Mouse (Mus musculus) limb, embryonic 12.5 days (tissue): ENCODE measurements around the gene Srrt. TPM values are rescaled to one million over a fixed set of nuclear protein-coding genes. Genes with fewer than 3 reads are reported as not detected.
A peak's percentile ranks its signal among the peaks of the same experiment; 100 is the strongest.

Experiments used
- ATAC-seq: fragments of 200-750 bp; cut with Nextera tagmentation; 2 replicates; pipeline ENCODE4 v1.8.0; 2017; ENCODE audit warnings: low read depth, moderate TSS enrichment; ENCODE audit not compliant: insufficient number of reproducible peaks, insufficient read depth, low FRiP score, low TSS enrichment
- H3K27ac ChIP-seq: fragments of 300-500 bp; sonication (generic); 2 replicates; pipeline ENCODE4 v1.5.1; 2016; ENCODE audit warnings: mild to moderate bottlenecking, moderate library complexity
- H3K27me3 ChIP-seq: fragments of 300-500 bp; sonication (generic); 2 replicates; pipeline ENCODE4 v1.6.1; 2016; ENCODE audit warnings: mild to moderate bottlenecking, moderate library complexity
- H3K36me3 ChIP-seq: fragments of 300-500 bp; sonication (generic); 2 replicates; pipeline ENCODE4 v1.6.1; 2016; ENCODE audit warnings: mild to moderate bottlenecking, moderate library complexity
- H3K4me1 ChIP-seq: fragments of 300-500 bp; sonication (generic); replicated peaks from 2 replicates; pipeline ENCODE4 v1.6.1; 2016
- H3K4me2 ChIP-seq: fragments of 300-500 bp; sonication (generic); 2 replicates; pipeline ENCODE4 v1.6.1; 2016; ENCODE audit warnings: mild to moderate bottlenecking, moderate library complexity
- H3K4me3 ChIP-seq: fragments of 300-500 bp; sonication (generic); replicated peaks from 2 replicates; pipeline ENCODE4 v1.5.1; 2016; ENCODE audit warnings: mild to moderate bottlenecking
- H3K9ac ChIP-seq: fragments of 300-500 bp; sonication (generic); replicated peaks from 2 replicates; pipeline ENCODE4 v1.6.1; 2016; ENCODE audit warnings: mild to moderate bottlenecking, moderate library complexity
- H3K9me3 ChIP-seq: fragments of 300-500 bp; sonication (generic); 2 replicates; pipeline ENCODE4 v1.6.1; 2016; ENCODE audit warnings: mild to moderate bottlenecking, moderate library complexity
- WGBS: fragments of 180-500 bp; shearing (Covaris S2); methylation state at CpG from one replicate; pipeline ENCODE4 v1.1.7; 2016; 5-methylcytosine and 5-hydroxymethylcytosine counted together
- polyA plus RNA-seq: library from polyadenylated mRNA; unstranded; fragments of >200 nt; fragmentation: Nextera tagmentation; extraction: Ambion mirVana; gene quantifications from 2 replicates; pipeline ENCODE4 v1.2.1, GENCODE M21; 2016

Srrt gene
- polyA plus RNA-seq, 1 experiment from 2014 or later, result 182 TPM

DNA sequence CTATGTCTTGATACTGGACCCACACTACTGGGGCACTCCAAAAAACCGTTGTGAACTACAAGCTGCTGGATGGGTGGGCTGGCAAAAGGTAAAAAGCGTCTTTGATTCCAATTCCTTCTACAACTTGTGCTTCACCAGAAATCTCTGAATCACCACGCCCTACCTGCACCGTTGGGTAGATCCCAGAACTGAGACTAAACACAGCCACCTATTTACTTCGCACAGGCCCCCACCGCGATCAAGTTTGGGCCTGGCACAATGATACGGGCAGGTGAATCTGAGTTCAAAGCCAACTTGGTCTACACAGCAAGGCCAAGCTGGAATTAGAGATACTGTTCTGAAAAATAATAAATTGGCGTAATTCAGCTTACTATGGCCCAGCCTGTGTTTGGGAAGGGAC lies 12.2 kb downstream of the Srrt start:
- Histone ChIP-seq H3K27ac (peak overlapping the region; percentile 88), H3K36me3 (peaks cover 54% of the 10 kb centered on the region), H3K9ac (peak overlapping the region; percentile 78), H3K4me1 (peaks cover 22% of the 10 kb centered on the region), H3K9me3 (no peaks in the 10 kb centered on the region), H3K4me3 (peak overlapping the region; percentile 55), H3K27me3 (peaks cover 32% of the 10 kb centered on the region), H3K4me2 (peak overlapping the region; percentile 100)
- WGBS, result 76% methylated on average over 9 of the region's 9 CpGs
- no peak for ATAC-seq

DNA sequence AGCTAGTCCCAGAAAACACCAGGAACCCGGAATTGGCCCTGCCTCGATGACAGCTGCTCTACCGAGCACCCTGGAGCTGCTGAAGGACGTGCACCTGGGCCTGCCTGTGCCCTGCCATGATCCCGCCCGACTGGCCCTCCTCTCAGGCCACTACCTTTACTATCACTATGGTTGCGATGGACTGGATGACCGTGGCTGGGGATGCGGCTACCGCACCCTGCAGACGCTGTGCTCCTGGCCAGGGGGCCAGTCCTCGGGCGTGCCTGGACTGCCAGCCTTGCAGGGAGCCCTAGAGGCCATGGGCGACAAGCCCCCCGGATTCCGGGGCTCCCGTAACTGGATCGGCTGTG lies 12.8 kb downstream of the Srrt start:
- Histone ChIP-seq H3K27me3 (peaks cover 38% of the 10 kb centered on the region), H3K27ac (peak overlapping the region; percentile 88), H3K4me3 (peak overlapping the region; percentile 55), H3K4me2 (peak overlapping the region; percentile 100), H3K4me1 (peaks cover 22% of the 10 kb centered on the region), H3K9ac (peak overlapping the region; percentile 78), H3K9me3 (no peaks in the 10 kb centered on the region), H3K36me3 (peaks cover 48% of the 10 kb centered on the region)
- ATAC-seq, result peak; percentile 46; the same call in 1 of the 2 replicates
- WGBS, result 11% methylated on average over 18 of the region's 18 CpGs

DNA sequence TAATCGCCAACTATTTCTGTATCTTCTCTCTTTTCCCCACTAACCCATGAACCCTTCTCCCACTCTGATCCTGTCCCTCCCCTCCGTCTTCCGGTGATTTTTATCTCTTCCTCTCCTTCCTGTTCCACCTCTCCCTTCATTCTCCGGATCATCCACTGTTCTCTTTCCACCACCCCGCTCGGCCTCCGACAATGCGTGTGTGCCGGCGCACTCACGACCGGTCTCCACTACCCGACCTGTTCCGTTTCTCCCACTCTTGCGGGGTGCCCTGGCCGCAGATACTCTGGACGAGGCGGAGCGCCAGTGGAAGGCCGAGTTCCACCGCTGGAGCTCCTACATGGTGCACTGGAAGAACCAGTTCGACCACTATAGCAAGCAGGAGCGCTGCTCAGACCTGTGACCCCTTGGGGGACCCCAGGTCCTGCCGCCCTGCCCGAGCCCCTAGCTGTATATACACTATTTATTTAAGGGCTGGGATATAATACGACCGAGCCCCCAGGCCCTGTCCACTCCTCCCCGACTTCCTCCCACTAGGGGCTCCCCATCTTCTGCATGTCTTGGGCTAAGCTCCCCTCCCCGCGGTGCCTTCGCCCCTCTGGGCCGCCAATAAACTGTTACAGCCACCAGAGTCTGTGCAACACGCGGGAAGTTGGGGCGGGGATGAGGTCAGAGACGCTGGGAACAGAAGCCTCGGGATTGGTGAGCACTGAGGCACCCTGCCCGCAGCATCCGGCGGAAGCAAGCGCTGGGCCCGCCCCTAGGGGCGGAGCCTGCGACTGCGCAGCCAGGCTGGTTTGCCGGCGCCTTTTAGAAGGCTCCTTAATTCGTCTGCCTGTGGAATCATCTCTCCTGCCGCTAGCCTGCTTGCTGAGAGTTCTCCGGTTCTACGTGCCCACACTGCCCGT lies 13.4 kb downstream of the Srrt start, which contains the start of gene Ufsp1:
Gene Ufsp1 (plus strand): TSS at position 791 of the 905 bp plus-strand sequence.
- ATAC-seq, result peak; percentile 95

DNA sequence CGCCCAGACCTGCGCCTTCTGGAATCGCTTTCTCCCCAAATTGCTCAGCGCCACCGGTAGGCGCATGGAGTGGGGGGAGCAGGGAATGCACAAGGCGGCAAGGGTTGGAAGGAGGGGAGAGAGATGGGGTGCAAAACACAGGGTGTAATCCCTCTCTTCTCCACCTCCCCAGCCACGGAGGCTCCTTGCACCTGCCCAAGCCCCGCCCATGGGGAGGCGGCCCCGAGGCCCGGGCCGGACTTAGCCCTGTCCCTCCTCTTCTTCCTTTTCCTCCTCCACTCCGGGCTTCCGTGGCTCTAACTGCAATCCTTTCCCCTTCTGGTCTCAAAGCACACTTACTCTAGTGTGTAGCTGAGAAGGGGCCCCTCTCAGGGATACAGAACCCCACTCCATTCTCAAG lies 14.2 kb downstream of the Srrt start:
- H3K9ac ChIP-seq, result peak overlapping the region; percentile 74
- peaks cover 52% of the 10 kb centered on the region for H3K27me3 ChIP-seq
- no peak overlapping the region for H3K27ac ChIP-seq
- ATAC-seq, result no peak
- H3K4me2 ChIP-seq, result peak overlapping the region; percentile 100
- H3K4me1 ChIP-seq, result peaks cover 32% of the 10 kb centered on the region
- peaks cover 34% of the 10 kb centered on the region for H3K36me3 ChIP-seq
- 1% methylated on average over 15 of the region's 15 CpGs for WGBS
- no peaks in the 10 kb centered on the region for H3K9me3 ChIP-seq
- H3K4me3 ChIP-seq, result peak overlapping the region; percentile 55

More for the DNA sequence above, 13.4 kb downstream of the Srrt start, which contains the start of gene Ufsp1:
- peak within 1 kb of the TSS; percentile 100 for H3K4me2 ChIP-seq
- WGBS, result under 1% methylated on average over 52 of the region's 52 CpGs
- H3K27me3 ChIP-seq, result peaks cover 44% of the 10 kb centered on the region
- H3K9ac ChIP-seq, result peak within 1 kb of the TSS; percentile 78
- H3K9me3 ChIP-seq, result no peaks in the 10 kb centered on the region
- peaks cover 42% of the 10 kb centered on the region for H3K36me3 ChIP-seq
- H3K27ac ChIP-seq, result peak within 1 kb of the TSS; percentile 88
- peak within 1 kb of the TSS; percentile 55 for H3K4me3 ChIP-seq
- H3K4me1 ChIP-seq, result peaks cover 24% of the 10 kb centered on the region

DNA sequence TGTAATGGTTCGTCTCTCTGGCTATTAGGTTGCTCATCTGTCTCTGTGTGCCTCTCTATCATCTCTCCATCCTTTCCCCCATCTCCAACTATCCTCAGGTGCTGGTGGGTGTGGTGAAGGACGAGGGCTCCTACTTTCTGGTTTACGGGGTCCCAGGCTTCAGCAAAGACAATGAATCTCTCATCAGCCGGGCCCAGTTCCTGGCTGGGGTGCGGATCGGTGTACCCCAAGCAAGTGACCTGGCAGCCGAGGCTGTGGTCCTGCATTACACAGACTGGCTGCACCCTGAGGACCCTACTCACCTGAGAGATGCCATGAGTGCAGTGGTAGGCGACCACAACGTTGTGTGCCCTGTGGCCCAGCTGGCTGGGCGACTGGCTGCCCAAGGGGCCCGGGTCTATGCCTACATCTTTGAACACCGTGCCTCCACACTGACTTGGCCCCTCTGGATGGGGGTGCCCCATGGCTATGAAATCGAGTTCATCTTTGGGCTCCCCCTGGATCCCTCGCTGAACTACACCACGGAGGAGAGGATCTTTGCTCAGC lies 16.0 kb downstream of the Srrt start:
- H3K4me3 ChIP-seq, result no peak overlapping the region
- no peak overlapping the region for H3K4me2 ChIP-seq
- H3K27me3 ChIP-seq, result peaks cover 70% of the 10 kb centered on the region

DNA sequence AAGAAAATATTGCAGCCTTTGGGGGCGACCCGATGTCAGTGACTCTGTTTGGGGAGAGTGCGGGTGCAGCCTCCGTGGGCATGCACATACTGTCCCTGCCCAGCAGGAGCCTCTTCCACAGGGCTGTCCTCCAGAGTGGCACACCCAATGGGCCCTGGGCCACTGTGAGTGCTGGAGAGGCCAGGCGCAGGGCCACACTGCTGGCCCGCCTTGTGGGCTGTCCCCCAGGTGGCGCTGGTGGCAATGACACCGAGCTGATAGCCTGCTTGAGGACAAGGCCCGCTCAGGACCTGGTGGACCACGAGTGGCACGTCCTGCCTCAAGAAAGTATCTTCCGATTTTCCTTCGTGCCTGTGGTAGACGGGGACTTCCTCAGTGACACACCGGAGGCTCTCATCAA lies 16.8 kb downstream of the Srrt start:
- ATAC-seq, result no peak
- Histone ChIP-seq H3K4me3 (0 out of 2 replicates have a peak overlapping the region, but pooled peaks have one; percentile 2), H3K9me3 (no peaks in the 10 kb centered on the region), H3K9ac (no peak overlapping the region), H3K4me2 (peak overlapping the region; percentile 9), H3K27me3 (peaks cover 78% of the 10 kb centered on the region), H3K36me3 (peaks cover 8% of the 10 kb centered on the region), H3K27ac (no peak overlapping the region), H3K4me1 (peaks cover 44% of the 10 kb centered on the region)
- 22% methylated on average over 15 of the region's 15 CpGs for WGBS

More for the DNA sequence above, 16.0 kb downstream of the Srrt start:
- H3K36me3 ChIP-seq, result peaks cover 16% of the 10 kb centered on the region
- H3K4me1 ChIP-seq, result peaks cover 46% of the 10 kb centered on the region
- no peak overlapping the region for H3K9ac ChIP-seq
- H3K9me3 ChIP-seq, result no peaks in the 10 kb centered on the region
- 74% methylated on average over 15 of the region's 15 CpGs for WGBS
- H3K27ac ChIP-seq, result no peak overlapping the region
- no peak for ATAC-seq

DNA sequence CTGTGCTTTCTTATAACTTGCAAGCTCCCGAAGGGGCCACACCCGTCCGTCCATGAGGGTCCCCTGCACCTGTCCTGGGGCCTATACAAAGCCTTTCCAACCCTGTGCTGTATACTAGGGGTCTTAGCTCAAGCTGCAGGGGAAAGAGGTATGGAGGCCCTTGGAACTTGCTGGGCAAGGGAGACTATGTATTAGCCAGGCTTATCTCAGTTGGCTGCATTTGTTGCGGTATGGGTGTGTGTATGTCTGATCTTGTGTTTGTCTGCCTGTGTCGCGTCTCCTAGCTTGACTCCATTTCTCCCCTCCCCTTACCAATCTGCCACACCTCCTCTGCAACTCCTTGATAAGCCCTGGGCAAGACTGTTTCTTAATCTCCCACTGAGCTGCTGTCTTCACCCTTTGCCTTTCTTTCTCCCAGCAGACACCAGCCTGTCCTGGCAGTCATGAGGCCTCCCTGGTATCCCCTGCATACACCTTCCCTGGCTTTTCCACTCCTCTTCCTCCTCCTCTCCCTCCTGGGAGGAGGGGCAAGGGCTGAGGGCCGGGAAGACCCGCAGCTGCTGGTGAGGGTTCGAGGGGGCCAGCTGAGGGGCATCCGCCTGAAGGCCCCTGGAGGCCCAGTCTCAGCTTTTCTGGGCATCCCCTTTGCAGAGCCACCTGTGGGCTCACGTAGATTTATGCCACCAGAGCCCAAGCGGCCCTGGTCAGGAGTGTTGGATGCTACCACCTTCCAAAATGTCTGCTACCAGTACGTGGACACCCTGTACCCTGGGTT lies 17.7 kb downstream of the Srrt start:
- ATAC-seq, result no peak
- H3K36me3 ChIP-seq, result no peaks in the 10 kb centered on the region
- 55% methylated on average over 13 of the region's 13 CpGs for WGBS
- peaks cover 36% of the 10 kb centered on the region for H3K4me1 ChIP-seq
- H3K27ac ChIP-seq, result no peak overlapping the region
- peak overlapping the region; percentile 80; the same call in 1 of the 2 replicates for H3K4me2 ChIP-seq
- peaks cover 78% of the 10 kb centered on the region for H3K27me3 ChIP-seq
- no peak overlapping the region for H3K9ac ChIP-seq
- H3K4me3 ChIP-seq, result no peak overlapping the region; the same call in 1 of the 2 replicates
- no peaks in the 10 kb centered on the region for H3K9me3 ChIP-seq

DNA sequence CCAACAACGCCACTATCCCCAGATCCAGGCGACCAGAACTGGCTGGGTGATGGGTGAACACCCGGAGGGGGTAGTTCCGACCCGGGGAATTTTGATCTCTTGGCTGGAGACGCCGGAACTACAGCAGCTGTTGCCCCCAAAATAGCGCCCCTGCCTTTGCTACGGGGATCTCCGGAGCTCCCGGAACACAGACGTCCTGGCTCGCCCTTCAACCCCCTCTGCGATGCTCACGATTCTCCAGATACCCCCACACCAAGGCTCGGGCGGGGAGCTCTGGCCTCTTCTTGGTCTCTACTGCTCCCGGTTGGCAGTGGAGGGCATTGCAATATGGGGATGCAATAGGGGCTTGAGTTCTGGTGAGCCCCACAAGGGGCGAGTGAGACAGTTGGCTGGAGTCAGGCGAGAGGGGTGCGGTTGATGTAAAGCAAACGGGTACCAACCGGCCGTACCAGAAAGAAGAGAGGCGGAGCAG lies 18.4 kb downstream of the Srrt start:
- Histone ChIP-seq H3K27me3 (peaks cover 78% of the 10 kb centered on the region), H3K36me3 (no peaks in the 10 kb centered on the region), H3K27ac (no peak overlapping the region), H3K4me1 (peaks cover 34% of the 10 kb centered on the region), H3K9ac (peak overlapping the region; percentile 59; the same call in 1 of the 2 replicates), H3K4me2 (peak overlapping the region; percentile 80), H3K9me3 (no peaks in the 10 kb centered on the region), H3K4me3 (peak overlapping the region; percentile 43)
- WGBS, result 2% methylated on average over 25 of the region's 25 CpGs
- ATAC-seq, result no peak

DNA sequence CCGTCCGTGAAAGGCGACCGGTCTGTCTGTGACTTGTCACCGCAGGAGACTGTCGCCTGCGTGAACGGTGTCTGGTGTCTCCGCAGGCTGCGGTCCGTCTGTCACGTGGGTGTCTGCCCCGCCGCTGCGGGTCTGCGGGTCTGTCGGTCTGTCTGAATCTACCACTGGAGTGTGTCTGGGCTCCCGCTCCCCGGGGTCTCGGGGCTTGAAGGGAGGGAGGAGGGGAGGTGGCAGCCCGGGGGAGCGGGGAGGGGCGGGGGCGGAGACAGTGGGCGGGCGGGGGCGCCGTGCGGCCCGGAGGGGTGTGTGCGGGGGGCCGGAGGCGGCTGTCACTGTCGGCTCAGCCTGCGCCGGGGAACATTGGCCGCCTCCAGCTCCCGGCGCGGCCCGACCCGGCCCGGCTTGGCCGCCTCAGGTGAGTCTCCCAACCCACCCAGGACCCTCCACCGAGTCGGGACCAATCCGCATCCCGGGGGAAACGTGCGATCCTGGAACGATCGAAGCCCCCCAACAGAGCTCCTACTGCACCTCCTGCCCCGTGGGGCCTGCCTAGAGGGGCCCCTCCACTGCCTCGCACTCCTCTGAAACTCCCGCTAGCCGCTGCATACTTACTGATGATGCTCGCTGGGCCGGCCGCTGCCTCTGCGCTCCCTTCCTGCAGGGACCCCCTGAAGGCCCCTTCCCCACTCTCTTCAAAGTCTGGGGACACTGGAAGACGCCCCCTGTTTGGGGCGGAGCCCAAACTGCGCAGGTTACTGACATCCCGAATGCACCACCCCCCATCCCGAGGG lies 19.3 kb downstream of the Srrt start:
- WGBS, result under 1% methylated on average over 56 of the region's 65 CpGs

More for the DNA sequence above, 19.3 kb downstream of the Srrt start:
- Histone ChIP-seq H3K4me2 (peak overlapping the region; percentile 80), H3K27ac (no peak overlapping the region), H3K36me3 (no peaks in the 10 kb centered on the region), H3K9ac (peak overlapping the region; percentile 59), H3K4me3 (peak overlapping the region; percentile 43), H3K27me3 (peaks cover 74% of the 10 kb centered on the region), H3K9me3 (0 out of 2 replicates have a peak, but pooled peaks cover under 1% of the 10 kb centered on the region), H3K4me1 (peaks cover 28% of the 10 kb centered on the region)
- ATAC-seq, result no peak
